Mouse (Mus musculus) ovary, postnatal 14 days (tissue): ENCODE results near the gene Nfkbiz.
"Not testable (repeated sequence)": the region's sequence is repeated elsewhere in the genome, so short reads cannot be mapped to it uniquely, and the experiment has no call there.

ENCODE experiments used
- DNase-seq: peaks from one replicate; pipeline ENCODE4 v3.0.0; 2022; ENCODE audit warnings: low spot score

Gene Nfkbiz

GRCm38 (mm10) chr16:55838510-55839474, at the start of gene Nfkbiz:
Gene Nfkbiz, minus strand, starts transcription at chr16:55838899.
- peak; percentile 73 for DNase-seq

DNA sequence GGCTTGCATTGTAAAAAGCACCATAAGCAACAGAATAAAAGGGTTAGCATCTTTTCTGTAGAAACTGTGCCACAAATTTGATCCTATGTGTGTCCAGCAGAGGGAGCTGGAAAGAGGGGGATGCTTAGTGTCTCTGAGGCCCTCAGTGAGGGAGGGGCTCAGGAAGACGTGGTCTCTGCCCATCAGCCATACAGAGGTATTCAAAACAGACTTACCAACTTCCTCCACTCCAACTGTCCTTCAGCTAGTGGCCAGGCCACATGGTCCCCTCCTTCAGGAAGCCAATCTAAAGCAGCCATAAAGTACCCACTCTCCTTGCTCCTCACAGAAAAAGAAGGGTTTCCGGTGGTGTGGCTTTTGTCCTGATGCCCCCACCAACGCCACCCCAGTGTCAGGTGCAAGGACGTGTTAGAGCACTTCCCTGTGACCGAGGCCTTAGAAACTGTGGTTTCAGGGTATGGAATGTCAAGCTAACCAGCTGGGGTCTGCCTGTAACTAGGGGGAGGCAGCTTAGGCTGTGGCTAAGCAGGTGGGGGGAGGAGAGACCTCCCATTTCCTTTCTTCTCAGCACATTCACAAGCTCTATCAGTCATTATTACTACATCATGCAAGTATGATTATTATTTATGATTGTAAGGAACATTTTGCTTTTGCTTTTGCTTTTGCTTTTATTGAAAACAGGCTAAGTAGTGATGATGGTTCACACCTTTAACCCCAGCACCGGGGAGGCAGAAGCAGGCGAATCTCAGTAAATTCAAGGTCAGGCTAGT, 49.3 kb upstream of the Nfkbiz start:
- no peak for DNase-seq

DNA sequence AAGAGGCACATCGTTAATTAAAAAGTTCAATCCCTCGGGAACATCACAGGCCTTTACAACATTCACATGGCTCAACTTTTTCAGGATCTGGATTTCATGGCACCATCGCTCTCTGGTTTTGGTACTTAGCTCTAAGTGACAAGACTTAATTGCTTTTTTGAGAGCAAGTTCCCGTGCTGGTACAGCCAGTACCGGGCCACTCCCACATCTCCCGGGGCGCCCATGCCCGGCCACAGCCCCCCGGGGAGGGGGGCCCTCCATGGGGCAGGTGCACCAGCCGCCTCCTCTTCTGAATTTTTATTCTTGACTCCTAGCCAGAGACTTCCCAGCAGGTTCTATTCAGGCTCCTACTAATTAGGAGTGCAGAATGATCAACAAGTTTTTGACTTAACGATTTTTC, 45.5 kb upstream of the Nfkbiz start:
- no peak for DNase-seq

- no peak for DNase-seq
Observed at GRCm38 (mm10) chr16:55876025-55876424, 37.3 kb upstream of the Nfkbiz start.

GRCm38 (mm10) chr16:55863832-55864231, 25.1 kb upstream of the Nfkbiz start:
- DNase-seq: no peak

DNA sequence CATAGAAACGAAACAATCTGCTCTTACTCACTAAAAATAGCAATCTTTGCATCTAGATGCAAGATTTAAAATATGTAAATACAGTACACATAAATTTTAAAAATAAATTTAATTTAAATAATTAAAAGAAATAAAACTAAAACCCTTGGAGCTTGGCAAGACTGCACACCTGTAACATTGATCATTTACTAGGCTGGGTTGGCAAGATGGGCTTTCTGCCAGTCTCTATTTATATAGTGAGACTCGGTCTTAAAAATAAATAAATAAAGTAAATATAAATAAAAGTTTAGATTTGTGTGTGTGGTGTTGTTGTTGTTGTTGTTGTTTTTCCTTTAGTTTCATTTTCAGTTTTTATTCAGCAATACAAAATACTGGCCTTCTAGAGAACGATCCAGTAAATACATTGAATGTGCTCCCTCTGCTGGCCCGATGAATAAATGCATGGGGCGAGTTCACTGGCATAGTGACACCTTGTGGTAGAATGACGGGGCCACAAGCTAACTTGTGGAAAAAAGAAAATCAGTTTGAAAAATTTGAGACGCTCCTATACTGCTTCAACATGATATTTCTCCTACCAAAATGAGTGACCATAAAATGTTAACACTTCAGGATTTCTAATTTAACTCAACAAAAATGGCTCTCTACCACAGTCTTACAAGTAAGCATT, 24.6 kb upstream of the Nfkbiz start:
- DNase-seq: peak; percentile 64

DNA sequence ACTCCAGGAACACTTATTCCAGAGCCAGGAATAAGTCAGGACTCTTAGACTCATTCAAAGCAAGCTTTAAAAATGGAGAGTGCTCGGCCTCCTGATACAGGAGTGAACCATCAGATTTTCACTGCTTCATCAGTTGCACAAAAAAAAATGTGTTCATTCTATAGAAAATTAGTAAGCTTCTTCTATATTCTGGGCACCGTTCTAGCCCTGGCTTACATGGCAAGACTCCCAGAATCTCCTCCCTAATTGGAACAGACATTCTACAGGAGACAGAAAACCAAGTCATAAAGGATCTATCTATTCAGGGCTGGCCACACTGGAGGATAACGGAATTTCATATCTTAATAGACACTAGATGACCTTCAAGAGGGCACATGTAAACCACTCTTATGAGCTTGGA, 22.4 kb upstream of the Nfkbiz start:
- no peak for DNase-seq

DNA sequence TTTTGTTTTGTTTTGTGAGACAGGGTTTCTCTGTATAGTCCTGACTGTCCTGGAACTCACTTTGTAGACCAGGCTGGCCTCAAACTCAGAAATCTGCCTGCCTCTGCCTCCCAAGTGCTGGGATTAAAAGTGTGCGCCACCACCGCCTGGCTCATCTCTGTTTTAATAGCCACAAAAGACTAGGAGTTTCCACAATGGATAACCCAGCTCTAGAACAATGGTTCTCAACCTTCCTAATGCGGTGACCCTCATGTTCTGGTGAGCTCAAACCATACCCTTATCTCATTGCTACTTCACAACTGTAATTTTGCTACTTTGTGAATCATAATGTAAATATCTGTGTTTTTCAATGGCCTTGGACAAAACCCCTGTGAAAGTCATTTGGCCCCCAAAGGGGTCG, 20.7 kb upstream of the Nfkbiz start:
- not testable (repeated sequence) for DNase-seq

DNA sequence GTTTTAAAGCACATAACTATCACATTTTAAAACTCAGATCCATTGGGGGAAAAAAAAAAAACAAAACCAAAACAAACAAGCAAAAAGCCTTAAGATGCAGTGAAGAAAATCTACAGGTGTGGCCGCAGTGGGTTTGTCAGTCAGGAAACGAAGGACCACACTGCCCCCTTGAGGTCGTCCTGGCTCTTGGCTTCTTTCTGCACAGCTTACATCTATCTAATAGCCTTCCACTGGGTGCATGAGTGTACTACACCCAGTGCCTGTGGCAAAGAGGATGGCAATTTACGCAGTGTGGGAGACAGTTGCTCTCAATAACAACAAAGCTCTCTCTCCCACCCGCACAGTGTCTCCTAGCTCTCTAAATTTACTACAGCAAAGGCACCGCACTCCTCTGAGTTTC, 19.8 kb upstream of the Nfkbiz start:
- peak; percentile 49 for DNase-seq

DNA sequence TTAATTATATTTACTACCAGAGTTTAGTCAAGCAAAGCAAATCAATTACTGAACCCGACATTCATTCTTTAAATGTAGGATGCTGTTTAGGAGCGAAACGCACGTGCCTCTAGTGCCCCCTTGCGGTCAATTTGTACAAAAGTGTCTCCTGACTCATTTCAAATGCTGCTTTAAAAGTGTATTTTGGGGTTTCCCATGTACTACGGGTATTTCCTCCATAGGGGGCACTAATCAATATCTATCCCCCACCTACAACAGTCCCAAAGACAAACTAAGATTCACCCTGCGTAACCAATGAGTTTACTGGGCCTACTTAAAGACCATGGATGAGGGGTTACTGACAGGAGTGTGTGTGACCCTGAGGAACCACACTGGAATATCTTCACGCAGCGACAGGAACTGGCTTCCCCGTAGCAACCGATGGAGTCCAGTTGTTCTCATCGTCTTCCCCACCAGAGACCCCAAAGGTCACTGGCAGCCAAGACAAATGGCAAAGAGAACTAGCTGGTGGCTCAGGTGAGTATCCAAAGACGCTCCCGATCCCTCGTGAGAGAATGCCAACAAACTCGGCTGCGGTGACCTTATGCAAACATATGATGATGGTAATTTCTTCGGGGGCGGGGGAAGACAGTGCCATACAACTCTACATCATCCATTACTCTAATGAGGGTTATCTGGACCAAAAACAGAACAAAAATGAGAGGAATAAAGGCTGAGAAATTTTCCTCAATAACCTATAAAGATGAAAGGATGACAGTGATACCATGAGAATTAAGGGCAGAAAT, 14.4 kb upstream of the Nfkbiz start:
- DNase-seq: peak; percentile 68

DNA sequence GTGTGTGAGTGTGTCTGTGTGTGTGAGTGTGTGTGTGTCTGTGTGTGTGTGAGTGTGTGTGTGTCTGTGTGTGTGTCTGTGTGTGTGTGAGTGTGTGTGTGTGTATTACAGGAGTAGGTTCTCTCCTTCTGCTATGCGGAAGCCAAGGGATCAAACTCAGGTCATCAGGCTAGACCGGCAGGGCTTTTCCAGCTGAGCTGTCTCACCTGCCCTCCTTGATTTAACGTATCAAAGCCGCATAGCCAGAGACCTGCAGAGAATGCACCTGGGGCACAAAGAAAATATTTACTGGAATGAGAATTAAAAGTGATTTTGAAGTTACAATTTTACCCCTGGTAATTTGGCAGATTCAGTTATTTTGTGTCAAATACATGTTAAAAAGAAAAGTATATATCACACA, 13.8 kb upstream of the Nfkbiz start:
- DNase-seq: no peak

GRCm38 (mm10) chr16:55850485-55850884, 11.8 kb upstream of the Nfkbiz start:
- no peak for DNase-seq

DNA sequence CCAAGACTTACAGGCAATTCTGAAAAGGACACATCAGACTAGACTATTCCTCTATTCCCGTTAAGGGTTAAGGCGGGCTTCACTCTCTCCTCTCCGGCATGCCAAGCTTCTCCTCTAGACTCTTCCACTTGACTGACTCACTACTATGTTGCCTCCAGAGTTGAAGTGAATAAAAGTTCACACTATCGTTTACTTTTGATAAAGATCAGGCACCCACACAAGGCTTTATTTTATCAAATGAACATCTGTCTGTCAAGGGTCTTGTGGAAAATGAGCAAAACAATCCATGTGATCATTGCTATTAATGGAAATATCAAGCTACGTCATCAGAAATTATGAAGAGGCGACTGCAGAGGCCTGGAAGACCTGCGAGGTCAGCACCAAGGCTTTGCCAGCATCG, 9.0 kb upstream of the Nfkbiz start:
- DNase-seq: no peak

GRCm38 (mm10) chr16:55844847-55845246, 6.1 kb upstream of the Nfkbiz start:
- DNase-seq: no peak

GRCm38 (mm10) chr16:55843919-55844318, 5.2 kb upstream of the Nfkbiz start:
- no peak for DNase-seq

DNA sequence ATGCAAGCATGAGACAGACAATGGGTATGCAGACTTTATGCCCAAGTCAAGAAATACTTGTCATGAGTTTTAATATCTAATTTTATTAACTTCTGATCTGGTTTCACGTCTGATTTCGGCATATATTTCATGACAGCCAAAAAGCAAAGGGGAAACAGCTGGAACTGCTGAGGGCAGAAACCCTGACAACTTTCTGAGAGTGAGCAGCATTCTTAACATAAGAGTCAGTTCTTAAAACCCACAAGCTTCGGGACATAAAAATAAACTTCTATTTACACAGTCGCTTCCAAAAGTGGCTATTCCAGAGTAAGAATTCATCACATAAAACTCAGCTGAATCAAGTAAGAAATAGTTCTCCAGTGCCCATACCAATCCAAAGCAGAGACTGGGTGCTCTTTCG, 4.4 kb upstream of the Nfkbiz start:
- no peak for DNase-seq

- DNase-seq: no peak
Observed at GRCm38 (mm10) chr16:55841506-55841905, 2.8 kb upstream of the Nfkbiz start.

DNA sequence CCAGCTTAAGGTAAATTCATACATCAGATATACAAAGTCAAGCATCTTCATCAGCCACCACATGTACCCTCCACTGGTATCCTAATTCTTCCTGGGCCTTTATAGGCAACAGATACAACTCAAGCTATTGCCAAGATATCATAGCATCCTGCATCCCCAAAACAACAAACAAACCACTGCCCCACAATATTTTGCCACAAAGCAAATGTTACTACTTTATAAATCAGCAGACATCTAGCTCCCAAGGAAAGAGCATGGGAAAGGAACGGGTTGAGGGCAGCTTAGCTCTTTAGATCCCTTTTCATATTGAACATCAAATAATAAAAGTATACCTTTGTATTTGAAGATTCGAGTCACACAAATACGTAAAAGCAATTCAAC, 580 bp downstream of the Nfkbiz start:
- no peak for DNase-seq

DNA sequence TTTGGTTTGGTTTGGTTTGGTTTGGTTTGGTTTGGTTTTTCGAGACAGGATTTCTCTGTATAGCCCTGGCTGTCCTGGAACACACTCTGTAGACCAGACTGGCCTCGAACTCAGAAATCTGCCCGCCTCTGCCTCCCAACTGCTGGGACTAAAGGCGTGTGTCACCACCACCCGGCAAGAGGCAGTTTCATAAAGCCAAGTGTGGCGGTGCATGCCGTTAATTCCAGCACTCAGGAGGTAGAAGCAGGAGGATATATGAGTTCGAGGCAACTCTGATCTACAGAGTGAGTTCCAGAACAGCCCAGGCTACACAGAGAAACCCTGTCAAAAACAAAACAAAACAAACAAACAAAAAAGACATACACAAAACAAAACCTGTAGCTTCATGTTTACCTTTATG, 1.0 kb downstream of the Nfkbiz start:
- DNase-seq: not testable (repeated sequence)

- DNase-seq: no peak
Observed at GRCm38 (mm10) chr16:55837168-55837567, 1.5 kb downstream of the Nfkbiz start.

GRCm38 (mm10) chr16:55835798-55836197, 2.9 kb downstream of the Nfkbiz start:
- DNase-seq: no peak

- no peak for DNase-seq
Observed at GRCm38 (mm10) chr16:55832617-55833016, 6.1 kb downstream of the Nfkbiz start.
